Mouse (Mus musculus) hindbrain, postnatal 0 days (tissue): ENCODE measurements around the gene Naa10. TPM values are rescaled to one million over a fixed set of nuclear protein-coding genes. Genes with fewer than 3 reads are reported as not detected.
A peak's percentile ranks its signal among the peaks of the same experiment; 100 is the strongest.

Source experiments
- ATAC-seq: fragments of 200-750 bp; cut with Nextera tagmentation; 2 replicates; pipeline ENCODE4 v1.8.0; 2017; ENCODE audit warnings: mild to moderate bottlenecking, moderate TSS enrichment, moderate library complexity
- DNase-seq: peaks from one replicate; pipeline ENCODE4 v3.0.0-alpha.2; 2015; ENCODE audit warnings: low spot score
- H3K27ac ChIP-seq: fragments of 300-500 bp; sonication (generic); 2 replicates; pipeline ENCODE4 v1.5.1; 2014; ENCODE audit warnings: mild to moderate bottlenecking
- H3K27me3 ChIP-seq: fragments of 300-500 bp; sonication (generic); 2 replicates; pipeline ENCODE4 v1.6.1; 2014; ENCODE audit warnings: low read length, mixed read lengths; ENCODE audit not compliant: insufficient read depth
- H3K36me3 ChIP-seq: fragments of 300-500 bp; sonication (generic); 2 replicates; pipeline ENCODE4 v1.6.1; 2014; ENCODE audit warnings: low read length, mixed read lengths; ENCODE audit not compliant: insufficient read depth
- H3K4me1 ChIP-seq: fragments of 300-500 bp; sonication (generic); 2 replicates; pipeline ENCODE4 v1.6.1; 2014; ENCODE audit warnings: antibody characterized with exemption, low read length, mixed read lengths; ENCODE audit not compliant: insufficient read depth
- H3K4me2 ChIP-seq: fragments of 300-500 bp; sonication (generic); 2 replicates; pipeline ENCODE4 v1.6.1; 2014; ENCODE audit warnings: low read depth, mild to moderate bottlenecking, low read length, moderate library complexity, mixed read lengths
- H3K4me3 ChIP-seq: fragments of 300-500 bp; sonication (generic); 2 replicates; pipeline ENCODE4 v1.5.1; 2014; ENCODE audit warnings: low read length
- H3K9ac ChIP-seq: fragments of 300-500 bp; sonication (generic); replicated peaks from 2 replicates; pipeline ENCODE4 v1.6.1; 2014; ENCODE audit warnings: mild to moderate bottlenecking, low read length, moderate library complexity, mixed read lengths
- H3K9me3 ChIP-seq: fragments of 300-500 bp; sonication (generic); 2 replicates; pipeline ENCODE4 v1.6.1; 2016; ENCODE audit warnings: low read length, mixed read lengths
- CTCF ChIP-seq: IDR thresholded peaks from 2 replicates; pipeline ENCODE4 v1.5.1; 2016; ENCODE audit warnings: antibody characterized with exemption, control low read depth, low read depth
- WGBS: fragments of 180-500 bp; shearing (Covaris S2); extraction: QIAGEN DNeasy Blood & Tissue Kit; methylation state at CpG from one replicate; pipeline ENCODE4 v1.1.7; 2014; 5-methylcytosine and 5-hydroxymethylcytosine counted together
- polyA plus RNA-seq: library from polyadenylated mRNA; unstranded; fragments of >200 nt; fragmentation: Nextera tagmentation; extraction: Ambion mirVana; gene quantifications from 2 replicates; pipeline ENCODE4 v1.2.1, GENCODE M21; 2015
- total RNA-seq: library from RNA; depleted of rRNA; stranded (reverse); fragments of >200 nt; gene quantifications from 2 replicates; pipeline ENCODE4 v1.2.3, GENCODE M21; 2014

Gene Naa10
- total and polyA plus RNA-seq, 2 experiments from 2014 or later, result 79.2 to 104 TPM

DNA sequence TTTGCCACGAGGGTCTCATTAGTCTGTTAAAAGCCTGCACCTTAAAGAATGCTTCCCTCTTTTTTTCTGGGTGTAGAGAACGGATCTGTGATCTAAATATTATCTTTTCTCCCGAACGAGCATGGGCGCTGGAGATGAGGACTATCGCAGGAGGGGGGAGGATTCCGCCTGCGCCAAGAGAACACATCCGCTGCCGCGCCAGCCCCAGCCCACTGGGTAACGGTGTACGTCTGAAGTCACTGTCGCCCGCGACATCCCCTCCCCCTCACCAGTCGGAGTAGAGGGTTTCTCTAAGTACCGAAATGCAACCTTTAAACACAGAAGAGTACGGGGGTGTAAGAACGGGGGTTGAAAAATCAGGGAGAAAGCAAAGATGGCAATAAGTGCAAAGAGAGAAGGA lies 43.6 kb upstream of the Naa10 start:
- Histone ChIP-seq H3K4me3 (peak overlapping the region; percentile 62), H3K27ac (peak overlapping the region; percentile 97; the same call in 1 of the 2 replicates), H3K4me2 (peak overlapping the region; percentile 67), H3K9ac (peak overlapping the region; percentile 70), H3K9me3 (no peaks in the 10 kb centered on the region), H3K27me3 (no peaks in the 10 kb centered on the region), H3K36me3 (no peaks in the 10 kb centered on the region), H3K4me1 (no peaks in the 10 kb centered on the region)
- no peak for TF ChIP-seq CTCF
- WGBS, result 25% methylated on average over 20 of the region's 20 CpGs
- ATAC-seq, result no peak
- peak; percentile 59 for DNase-seq

DNA sequence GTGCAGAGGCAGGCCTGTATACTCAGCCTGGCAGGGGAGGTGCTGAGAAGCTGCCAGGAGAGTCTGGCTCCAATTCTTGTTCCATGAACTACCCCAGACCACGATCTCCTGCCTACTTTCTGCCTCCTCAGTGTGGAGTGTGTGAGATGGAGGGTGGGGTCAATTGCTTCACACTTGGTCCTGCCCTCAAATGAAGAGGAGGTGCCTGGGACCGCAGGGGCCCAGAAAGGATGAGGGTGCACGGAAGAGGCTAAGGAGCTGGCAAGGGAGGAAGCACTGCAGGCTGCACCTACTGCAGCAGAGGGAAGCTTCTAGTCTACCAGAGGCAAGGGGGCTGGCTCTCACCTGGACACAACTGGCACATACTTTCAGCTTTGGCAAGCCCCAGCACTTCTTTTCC lies 42.6 kb upstream of the Naa10 start:
- Histone ChIP-seq H3K36me3 (no peaks in the 10 kb centered on the region), H3K4me1 (no peaks in the 10 kb centered on the region), H3K9ac (peak overlapping the region; percentile 70), H3K27me3 (no peaks in the 10 kb centered on the region), H3K9me3 (no peaks in the 10 kb centered on the region), H3K4me3 (peak overlapping the region; percentile 62), H3K4me2 (peak overlapping the region; percentile 67), H3K27ac (no peak overlapping the region; the same call in 1 of the 2 replicates)
- no peak for ATAC-seq
- no peak for TF ChIP-seq CTCF
- 55% methylated on average over 3 of the region's 3 CpGs for WGBS
- no peak for DNase-seq

- Histone ChIP-seq H3K4me3 (no peak overlapping the region), H3K4me2 (no peak overlapping the region), H3K9me3 (no peaks in the 10 kb centered on the region), H3K36me3 (peaks cover 38% of the 10 kb centered on the region), H3K9ac (no peak overlapping the region), H3K27me3 (no peaks in the 10 kb centered on the region), H3K27ac (no peak overlapping the region), H3K4me1 (no peaks in the 10 kb centered on the region)
- no peak for DNase-seq
- TF ChIP-seq CTCF, result no peak
- 81% methylated on average over 6 of the region's 6 CpGs for WGBS
- ATAC-seq, result no peak
Measured at GRCm38 (mm10) chrX:73954988-73955387, 33.2 kb upstream of the Naa10 start.

DNA sequence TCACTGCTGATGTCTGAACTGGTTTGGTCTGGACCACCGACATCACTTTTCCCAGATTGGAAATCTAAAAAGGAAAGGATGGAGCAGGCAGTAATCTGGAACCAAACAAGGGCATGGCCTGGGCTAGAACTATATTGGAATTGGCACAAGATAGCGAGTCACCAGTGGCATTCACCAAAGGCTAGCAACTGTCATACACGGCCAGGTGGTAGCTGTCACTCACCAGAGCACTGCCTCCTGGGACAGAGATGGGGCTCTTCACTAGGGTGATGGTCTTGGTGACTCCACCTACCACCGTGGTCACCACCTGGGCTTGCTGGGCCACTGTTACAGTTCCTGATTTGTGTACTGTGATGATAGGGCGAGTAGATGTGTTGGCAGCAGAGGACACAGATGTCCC lies 30.9 kb upstream of the Naa10 start:
- TF ChIP-seq CTCF, result no peak
- H3K4me2 ChIP-seq, result no peak overlapping the region
- H3K9me3 ChIP-seq, result no peaks in the 10 kb centered on the region
- DNase-seq (no peak), ATAC-seq (no peak)
- H3K9ac ChIP-seq, result no peak overlapping the region
- H3K36me3 ChIP-seq, result peaks cover 37% of the 10 kb centered on the region
- H3K4me3 ChIP-seq, result no peak overlapping the region
- WGBS, result 86% methylated on average over 5 of the region's 5 CpGs
- no peaks in the 10 kb centered on the region for H3K4me1 ChIP-seq
- H3K27ac ChIP-seq, result no peak overlapping the region
- no peaks in the 10 kb centered on the region for H3K27me3 ChIP-seq

DNA sequence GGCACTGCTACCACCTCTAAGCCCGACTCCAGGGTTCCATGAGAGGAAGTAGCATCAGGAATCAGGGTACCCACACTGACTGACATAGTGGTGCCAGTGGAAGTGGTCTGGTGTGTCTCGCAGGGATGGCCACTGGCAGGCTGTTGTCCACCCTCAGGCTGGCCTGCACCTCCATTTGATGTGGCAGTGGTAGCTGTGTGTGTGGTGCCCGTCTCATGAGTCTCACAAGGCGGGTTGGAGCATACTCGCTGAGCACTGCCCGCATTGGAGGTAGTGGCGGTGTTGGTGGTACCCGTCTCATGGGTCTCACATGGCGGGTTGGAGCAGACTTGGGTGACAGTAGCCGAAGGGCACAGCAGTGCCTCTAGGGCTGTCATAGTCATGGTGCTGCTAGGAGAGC lies 27.6 kb upstream of the Naa10 start:
- H3K4me3 ChIP-seq, result no peak overlapping the region
- H3K4me2 ChIP-seq, result no peak overlapping the region
- no peaks in the 10 kb centered on the region for H3K4me1 ChIP-seq
- TF ChIP-seq CTCF, result no peak
- H3K36me3 ChIP-seq, result peaks cover 44% of the 10 kb centered on the region
- WGBS, result 92% methylated on average over 10 of the region's 10 CpGs
- H3K27me3 ChIP-seq, result no peaks in the 10 kb centered on the region
- DNase-seq (no peak), ATAC-seq (no peak)
- H3K9me3 ChIP-seq, result no peaks in the 10 kb centered on the region
- H3K9ac ChIP-seq, result no peak overlapping the region
- H3K27ac ChIP-seq, result no peak overlapping the region

DNA sequence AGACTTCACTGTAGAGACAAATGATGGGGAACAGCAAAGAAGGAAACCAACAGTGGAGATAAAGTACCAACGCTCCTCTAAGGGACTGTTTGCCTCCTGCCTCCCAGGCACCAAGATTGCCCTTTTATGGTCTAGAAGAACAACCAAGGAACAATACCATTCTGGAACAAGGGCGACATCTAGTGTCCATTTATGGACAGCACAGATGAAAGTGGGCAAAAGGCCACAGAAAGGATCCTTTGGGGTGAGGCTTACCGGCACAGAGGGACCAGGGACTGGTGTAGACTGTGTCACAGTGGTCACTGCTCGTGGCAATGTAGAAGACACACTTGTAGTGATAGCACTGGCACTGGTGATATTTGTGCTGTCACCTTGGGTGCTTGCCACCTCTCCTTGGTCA lies 26.9 kb upstream of the Naa10 start:
- no peak overlapping the region for H3K27ac ChIP-seq
- H3K4me2 ChIP-seq, result no peak overlapping the region
- no peaks in the 10 kb centered on the region for H3K4me1 ChIP-seq
- H3K9ac ChIP-seq, result no peak overlapping the region
- 25% methylated on average over 4 of the region's 4 CpGs for WGBS
- H3K4me3 ChIP-seq, result no peak overlapping the region
- ATAC-seq, result peak; percentile 61
- no peaks in the 10 kb centered on the region for H3K9me3 ChIP-seq
- peaks cover 42% of the 10 kb centered on the region for H3K36me3 ChIP-seq
- DNase-seq, result peak; percentile 75
- TF ChIP-seq CTCF, result peak; percentile 80
- H3K27me3 ChIP-seq, result no peaks in the 10 kb centered on the region

- DNase-seq (no peak), ATAC-seq (no peak)
- Histone ChIP-seq H3K27ac (no peak overlapping the region), H3K4me3 (no peak overlapping the region), H3K27me3 (no peaks in the 10 kb centered on the region), H3K9ac (no peak overlapping the region), H3K36me3 (peaks cover 32% of the 10 kb centered on the region), H3K4me2 (no peak overlapping the region), H3K4me1 (no peaks in the 10 kb centered on the region), H3K9me3 (no peaks in the 10 kb centered on the region)
- TF ChIP-seq CTCF, result no peak
- 72% methylated on average over 6 of the region's 6 CpGs for WGBS
Measured at GRCm38 (mm10) chrX:73946896-73947295, 25.2 kb upstream of the Naa10 start.
